Mouse (Mus musculus) G1E (cell line): ENCODE measurements around the gene Arid2. TPM values are rescaled to one million over a fixed set of nuclear protein-coding genes. Genes with fewer than 3 reads are reported as not detected.
"Not testable (repeated sequence)": the region's sequence is repeated elsewhere in the genome, so short reads cannot be mapped to it uniquely, and the experiment has no call there.

Source experiments
- ATAC-seq: 2 replicates; pipeline ENCODE4 v1.8.0; 2016; ENCODE audit warnings: mild to moderate bottlenecking; ENCODE audit not compliant: insufficient number of reproducible peaks, poor library complexity, low FRiP score, severe bottlenecking; ENCODE audit errors: extremely low read depth
- DNase-seq: peaks from one replicate; pipeline ENCODE4 v3.0.0; 2012; ENCODE audit warnings: low spot score
- H3K27me3 ChIP-seq: 2 replicates; pipeline ENCODE4 v1.6.1; 2012; ENCODE audit warnings: mild to moderate bottlenecking, low read length, inconsistent platforms; ENCODE audit not compliant: insufficient read depth
- H3K36me3 ChIP-seq: replicated peaks from 2 replicates; pipeline ENCODE3; 2012; ENCODE audit warnings: mild to moderate bottlenecking, inconsistent platforms
- H3K4me1 ChIP-seq: 2 replicates; pipeline ENCODE4 v1.6.1; 2012; ENCODE audit warnings: low read depth, low read length, inconsistent platforms, mixed read lengths; ENCODE audit not compliant: insufficient read depth
- H3K4me3 ChIP-seq: 2 replicates; pipeline ENCODE4 v1.5.1; 2012; ENCODE audit warnings: low read depth, mild to moderate bottlenecking, inconsistent platforms, low read length, moderate library complexity, mixed read lengths
- H3K9me3 ChIP-seq: replicated peaks from 2 replicates; pipeline ENCODE4 v1.6.1; 2012; ENCODE audit warnings: inconsistent platforms
- CTCF ChIP-seq: IDR thresholded peaks from 2 replicates; pipeline ENCODE4 v1.5.1; 2012; ENCODE audit warnings: low read depth, low read length, inconsistent platforms, mixed read lengths
- GATA1 ChIP-seq: IDR thresholded peaks from 2 replicates; pipeline ENCODE4 v1.6.1; 2012; ENCODE audit warnings: borderline replicate concordance, low read length, inconsistent platforms, mixed read lengths
- GATA2 ChIP-seq: IDR thresholded peaks from 2 replicates; pipeline ENCODE4 v1.6.1; 2012; ENCODE audit warnings: low read depth, low read length, inconsistent platforms, borderline replicate concordance
- POLR2AphosphoS5 ChIP-seq: IDR thresholded peaks from 2 replicates; pipeline ENCODE4 v1.6.1; 2012; ENCODE audit warnings: low read depth, low read length, inconsistent platforms; ENCODE audit not compliant: insufficient replicate concordance
- TAL1 ChIP-seq: conservative IDR thresholded peaks from 2 replicates; pipeline ENCODE4 v1.6.1; 2012; ENCODE audit warnings: low read depth, low read length, inconsistent platforms, mixed read lengths
- polyA plus RNA-seq: library from polyadenylated mRNA; stranded (reverse); fragments of >175 nt; gene quantifications from 2 replicates; pipeline ENCODE4 v1.2.3, GENCODE M21; 2012
- total RNA-seq, 2 experiments: library from RNA; stranded (forward) in 1 of 2; stranded (reverse) in 1 of 2; fragments of 200-1000 nt in 1 of 2; fragments of >200 nt in 1 of 2; fragmentation: Nextera tagmentation in 1 of 2; gene quantifications; 2 replicates each; pipeline ENCODE4 v1.2.3; 2014 to 2017

Arid2 gene
- total and polyA plus RNA-seq, 3 experiments = 15.8 to 100 (median 48.7) TPM

GRCm38 (mm10) chr15:96315664-96316063 is 28.3 kb downstream of the Arid2 start:
- DNase-seq = no peak
- peaks cover 51% of the 10 kb centered on the region for H3K36me3 ChIP-seq
- peaks cover 15% of the 10 kb centered on the region for H3K4me1 ChIP-seq
- H3K4me3 ChIP-seq = no peak overlapping the region
- H3K9me3 ChIP-seq = no peaks in the 10 kb centered on the region
- no peak for ATAC-seq
- TF ChIP-seq POLR2AphosphoS5 (no peak), TAL1 (no peak), CTCF (no peak), GATA1 (no peak), GATA2 (no peak)
- no peaks in the 10 kb centered on the region for H3K27me3 ChIP-seq

DNA sequence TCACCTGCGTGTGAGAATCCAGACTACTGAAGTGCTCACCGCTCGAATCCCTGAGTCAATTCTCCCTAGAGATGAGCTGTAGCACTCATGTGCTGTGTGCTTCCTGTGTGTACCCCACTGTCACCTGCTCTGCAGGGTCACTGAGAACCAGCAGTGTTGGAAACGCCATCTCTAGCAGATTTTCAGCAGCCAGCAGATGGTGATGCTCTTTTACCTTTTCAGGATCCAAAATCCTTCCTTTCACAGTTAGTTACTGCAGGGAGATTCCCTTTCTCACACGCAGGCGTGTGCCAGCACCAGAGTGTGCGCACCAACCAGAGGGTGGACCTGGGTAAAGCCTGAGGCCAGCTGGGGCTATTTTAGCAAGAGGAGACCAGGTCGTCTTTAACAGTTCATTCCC is 32.0 kb downstream of the Arid2 start:
- Histone ChIP-seq H3K27me3 (no peaks in the 10 kb centered on the region), H3K4me3 (no peak overlapping the region), H3K9me3 (no peaks in the 10 kb centered on the region), H3K4me1 (peaks cover 9% of the 10 kb centered on the region), H3K36me3 (peaks cover 42% of the 10 kb centered on the region)
- no peak for DNase-seq
- no peak for ATAC-seq
- TF ChIP-seq POLR2AphosphoS5 (no peak), TAL1 (no peak), GATA2 (no peak), CTCF (no peak), GATA1 (no peak)

DNA sequence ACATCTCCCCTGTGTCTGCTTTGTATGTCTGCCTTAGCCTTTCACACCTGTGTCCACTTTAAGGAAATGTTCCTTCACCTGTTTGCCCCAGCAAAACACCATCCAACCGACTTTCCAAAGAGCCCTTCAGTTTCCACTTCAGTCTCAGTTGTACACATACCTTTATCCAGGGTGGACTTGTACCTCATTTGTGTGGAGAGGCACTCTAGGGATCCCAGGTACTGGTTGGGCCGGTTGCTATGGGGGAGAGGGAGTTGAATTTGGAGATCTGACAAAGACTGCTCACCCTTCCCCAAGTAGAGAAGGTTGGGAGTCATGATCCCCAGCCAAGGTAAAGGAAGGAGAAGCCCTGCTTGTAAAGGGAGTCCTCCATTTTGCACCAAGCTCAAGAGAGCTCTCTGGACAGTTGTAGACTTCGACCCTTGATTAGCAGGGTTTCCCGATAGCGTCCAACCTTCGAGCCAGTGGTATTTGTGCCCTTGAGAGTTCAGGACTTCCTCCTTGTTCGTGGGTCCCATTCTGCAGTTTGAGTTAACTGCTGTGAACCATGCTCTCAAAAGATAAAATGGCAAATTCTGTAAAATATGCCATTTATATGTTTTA is 38.5 kb downstream of the Arid2 start:
- H3K27me3 ChIP-seq = no peaks in the 10 kb centered on the region
- H3K4me3 ChIP-seq = no peak overlapping the region
- ATAC-seq (no peak), DNase-seq (no peak)
- H3K9me3 ChIP-seq = no peaks in the 10 kb centered on the region
- no peak for TF ChIP-seq POLR2AphosphoS5
- TF ChIP-seq TAL1 = no peak
- no peak for TF ChIP-seq CTCF
- no peak for TF ChIP-seq GATA2
- no peak for TF ChIP-seq GATA1
- peaks cover 30% of the 10 kb centered on the region for H3K4me1 ChIP-seq
- peaks cover 47% of the 10 kb centered on the region for H3K36me3 ChIP-seq

- not testable (repeated sequence) for H3K4me3 ChIP-seq, H3K9me3 ChIP-seq, ATAC-seq, DNase-seq, H3K27me3 ChIP-seq
- Histone ChIP-seq H3K4me1 (peaks cover 48% of the 10 kb centered on the region), H3K36me3 (peaks cover 64% of the 10 kb centered on the region)
Measured at GRCm38 (mm10) chr15:96328722-96329121, 41.4 kb downstream of the Arid2 start.

GRCm38 (mm10) chr15:96330536-96330935 is 43.2 kb downstream of the Arid2 start:
- Histone ChIP-seq H3K27me3 (no peaks in the 10 kb centered on the region), H3K36me3 (peaks cover 58% of the 10 kb centered on the region), H3K4me1 (peaks cover 44% of the 10 kb centered on the region), H3K4me3 (no peak overlapping the region; the same call in 1 of the 2 replicates), H3K9me3 (no peaks in the 10 kb centered on the region)
- TF ChIP-seq POLR2AphosphoS5 = no peak
- TF ChIP-seq GATA2 = no peak
- no peak for TF ChIP-seq GATA1
- no peak for TF ChIP-seq TAL1
- no peak for TF ChIP-seq CTCF
- DNase-seq (no peak), ATAC-seq (peak; percentile 65)

DNA sequence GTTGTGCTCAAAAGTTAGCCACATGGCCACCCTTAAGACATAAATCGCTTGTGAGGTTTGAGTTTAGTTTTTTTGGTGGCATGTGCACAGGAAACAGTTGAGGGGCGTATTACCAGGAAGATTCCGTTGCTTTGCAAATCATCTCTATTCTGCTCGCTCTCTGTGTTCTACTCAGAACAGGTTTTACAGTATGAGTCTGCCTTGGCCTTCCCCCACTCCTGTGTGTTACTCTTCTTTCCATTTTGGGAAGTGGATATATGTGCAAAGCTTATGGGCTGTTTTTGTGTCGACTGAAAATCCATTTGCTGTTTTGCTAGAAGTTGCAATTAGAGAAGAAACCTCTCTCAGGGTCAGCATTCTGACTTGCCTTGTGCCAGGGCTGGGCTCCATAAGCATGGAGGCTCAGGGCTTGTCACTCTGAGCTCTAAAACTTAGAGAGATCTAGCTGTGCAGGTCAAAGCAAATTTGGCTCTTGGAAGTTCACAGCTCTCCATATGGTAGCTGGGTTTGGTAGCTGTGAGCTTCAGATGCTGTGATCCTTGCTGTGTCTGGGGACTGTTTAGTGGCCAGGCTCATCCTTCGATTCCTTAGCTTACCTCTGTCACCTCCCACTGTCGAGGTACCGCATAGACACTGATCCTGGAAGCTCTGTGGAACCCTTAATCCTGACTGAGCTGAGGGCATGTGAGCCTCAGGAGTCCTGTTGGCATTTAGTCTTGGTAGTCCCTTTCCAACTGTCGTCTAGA is 45.3 kb downstream of the Arid2 start:
- no peak overlapping the region for H3K4me3 ChIP-seq
- DNase-seq (no peak), ATAC-seq (no peak)
- H3K9me3 ChIP-seq = no peaks in the 10 kb centered on the region
- H3K36me3 ChIP-seq = peaks cover 44% of the 10 kb centered on the region
- TF ChIP-seq GATA2 (no peak), GATA1 (no peak), CTCF (no peak), POLR2AphosphoS5 (no peak), TAL1 (no peak)
- no peaks in the 10 kb centered on the region for H3K27me3 ChIP-seq
- H3K4me1 ChIP-seq = peaks cover 40% of the 10 kb centered on the region
